ENCODE assay signal across 10 mouse cellular contexts in genomic region chr14:57729364-57729763, GRCm38 (mm10). TPM values are rescaled to one million over a fixed set of nuclear protein-coding genes. Genes with fewer than 3 reads are reported as not detected.
DNase-seq lines count a peak whose midpoint lies in the region; ATAC-seq and TF ChIP-seq lines count a peak whose summit lies in the region.
"Had no signal": no experiment of that assay in that cellular context is flagged by ENCODE, and none has a peak within 500 bp of the region (broad histone marks: within the 10 kb centered on the region; RNA-seq: fewer than 3 reads in every experiment).

No protein-coding gene starts in this region.

- H3K27me3 ChIP-seq in hindbrain, postnatal 0 days (ENCODE audit: insufficient read depth, low read length): no peaks in the 10 kb centered on the region
- H3K27me3 ChIP-seq in hindbrain, embryonic 11.5 days (ENCODE audit: control insufficient read depth, insufficient read depth, low read length): no peaks in the 10 kb centered on the region
- H3K27me3 ChIP-seq: midbrain, embryonic 12.5 days had no signal

- H3K9me3 ChIP-seq in hindbrain, postnatal 0 days (ENCODE audit: low read length): no peaks in the 10 kb centered on the region
- no peaks in the 10 kb centered on the region for H3K9me3 ChIP-seq in hindbrain, embryonic 11.5 days (ENCODE audit: control insufficient read depth, low read length)
- H3K9me3 ChIP-seq: forebrain, embryonic 10.5 days; midbrain, embryonic 12.5 days had no signal

- DNase-seq in hindbrain, postnatal 0 days (ENCODE audit: low spot score): no peak
- no peak for DNase-seq in hindbrain, embryonic 11.5 days (ENCODE audit: low spot score)
- DNase-seq in right cerebral cortex, postnatal 10 days (ENCODE audit: low spot score in 2 of 2): no peak
- DNase-seq in left cerebral cortex, adult 8-10 months (ENCODE audit: low spot score in 2 of 2): no peak
- no peak for DNase-seq in cerebellum, adult 11-12 months

- no peak overlapping the region for H3K4me3 ChIP-seq in hindbrain, postnatal 0 days (ENCODE audit: low read length)
- H3K4me3 ChIP-seq in hindbrain, embryonic 11.5 days (ENCODE audit: low read depth, low read length): no peak overlapping the region
- no peak overlapping the region for H3K4me3 ChIP-seq in macrophage (ENCODE audit: inconsistent target)
- H3K4me3 ChIP-seq: forebrain, embryonic 10.5 days; midbrain, embryonic 12.5 days had no signal

- no peak for TF ChIP-seq CTCF in hindbrain, postnatal 0 days (IDR thresholded peaks at IDR 0.05; ENCODE audit: low read depth)

- no peaks in the 10 kb centered on the region for H3K36me3 ChIP-seq in hindbrain, postnatal 0 days (ENCODE audit: insufficient read depth, low read length)
- H3K36me3 ChIP-seq in hindbrain, embryonic 11.5 days (ENCODE audit: control insufficient read depth, insufficient read depth, low read length): no peaks in the 10 kb centered on the region
- H3K36me3 ChIP-seq in macrophage (ENCODE audit: inconsistent target): no peaks in the 10 kb centered on the region

- no peak for ATAC-seq in hindbrain, postnatal 0 days
- ATAC-seq in hindbrain, embryonic 11.5 days (ENCODE audit: low FRiP score): no peak
- peak; percentile 53 for ATAC-seq in CD4-positive, CD25-positive, alpha-beta regulatory T cell, adult 4 months
- ATAC-seq in common myeloid progenitor, adult 5-6 weeks (replicated peaks; ENCODE audit: low read depth, poor library complexity, severe bottlenecking): peak; percentile 26

- peak overlapping the region; percentile 62 for H3K27ac ChIP-seq in hindbrain, postnatal 0 days
- H3K27ac ChIP-seq in hindbrain, embryonic 11.5 days (ENCODE audit: low read depth, low read length): no peak overlapping the region
- peak overlapping the region; percentile 85 for H3K27ac ChIP-seq in macrophage
- H3K27ac ChIP-seq: midbrain, embryonic 12.5 days had no signal

- H3K9ac ChIP-seq in hindbrain, postnatal 0 days (replicated peaks; ENCODE audit: low read length): no peak overlapping the region
- no peak overlapping the region for H3K9ac ChIP-seq in hindbrain, embryonic 11.5 days (ENCODE audit: low read depth, low read length)
- H3K9ac ChIP-seq: midbrain, embryonic 12.5 days had no signal

- H3K4me2 ChIP-seq in hindbrain, postnatal 0 days (ENCODE audit: low read depth, low read length): no peak overlapping the region
- H3K4me2 ChIP-seq in hindbrain, embryonic 11.5 days (replicated peaks; ENCODE audit: low read depth, low read length): no peak overlapping the region
- H3K4me2 ChIP-seq: midbrain, embryonic 12.5 days had no signal

- WGBS in hindbrain, postnatal 0 days: 77% methylated on average over 8 of the region's 8 CpGs
- 83% methylated on average over 8 of the region's 8 CpGs for WGBS in hindbrain, embryonic 11.5 days
- 15% methylated on average over 8 of the region's 8 CpGs for WGBS in macrophage (ENCODE audit: missing documents)

- H3K4me1 ChIP-seq in hindbrain, postnatal 0 days (ENCODE audit: insufficient read depth, low read length): peaks cover 13% of the 10 kb centered on the region; the same call in 1 of the 2 replicates
- 0 out of 2 replicates have a peak, but pooled peaks cover 3% of the 10 kb centered on the region for H3K4me1 ChIP-seq in hindbrain, embryonic 11.5 days (replicated peaks; ENCODE audit: control insufficient read depth, insufficient read depth, low read length)

- peaks cover 62% of the 10 kb centered on the region for H3K79me2 ChIP-seq in macrophage (ENCODE audit: inconsistent target)

RNA-seq across cellular contexts. Expression of gene Gm49361, which starts 16.5 kb away (rescaled TPM):
- 0.16 and 6.4 TPM in 2 replicates for total RNA-seq in hindbrain, postnatal 0 days (2014; rRNA removed)
- not detected in 2 replicates for polyA plus RNA-seq in hindbrain, postnatal 0 days (2015; fragmentation: Nextera tagmentation; extraction: Ambion mirVana)
- polyA plus RNA-seq in hindbrain, embryonic 11.5 days (2014; fragmentation: Nextera tagmentation; extraction: Ambion mirVana): not detected in 2 replicates
- polyA plus RNA-seq in CD4-positive, CD25-positive, alpha-beta regulatory T cell, adult 4 months (2017; shearing (Covaris generic)): not detected
- total RNA-seq in common myeloid progenitor, adult 5-6 weeks (2017): not detected in 2 replicates
- not detected for total RNA-seq in macrophage (2018; cell fraction: chromatin; rRNA removed)
- not detected for total RNA-seq in macrophage (2018; cell fraction: cytosol; rRNA removed)
- total RNA-seq in macrophage (2018; cell fraction: nucleus; rRNA removed): not detected
- polyA plus RNA-seq in macrophage (2018): not detected in 3 replicates
- 1 to 10 TPM in 1 of 4 experiments, not detected in 3; 1.0 TPM for total RNA-seq in left cerebral cortex, adult 8-10 months (2022)
- polyA plus RNA-seq: forebrain, embryonic 10.5 days; midbrain, embryonic 12.5 days had no signal

RNA-seq across cellular contexts. Expression of gene Lats2, which starts 28.8 kb away (rescaled TPM):
- 6.4 and 14.1 TPM in 2 replicates for total RNA-seq in hindbrain, postnatal 0 days (2014; rRNA removed)
- 5.8 and 6.2 TPM in 2 replicates for polyA plus RNA-seq in hindbrain, postnatal 0 days (2015; fragmentation: Nextera tagmentation; extraction: Ambion mirVana)
- 12.2 and 13.2 TPM in 2 replicates for polyA plus RNA-seq in hindbrain, embryonic 11.5 days (2014; fragmentation: Nextera tagmentation; extraction: Ambion mirVana)
- polyA plus RNA-seq in CD4-positive, CD25-positive, alpha-beta regulatory T cell, adult 4 months (2017; shearing (Covaris generic)): 10 to 100 TPM; 25.6 to 25.8 TPM
- 7.8 and 9.0 TPM in 2 replicates for total RNA-seq in common myeloid progenitor, adult 5-6 weeks (2017)
- 10 to 100 TPM in 23 of 26 experiments, 1 to 10 TPM in 3; 7.6 to 30.4 (median 17.4) TPM for total RNA-seq in macrophage (2018; cell fraction: chromatin; rRNA removed)
- total RNA-seq in macrophage (2018; cell fraction: cytosol; rRNA removed): 10 to 100 TPM; 12.0 to 26.7 (median 17.9) TPM
- total RNA-seq in macrophage (2018; cell fraction: nucleus; rRNA removed): 10 to 100 TPM; 13.3 to 32.2 (median 20.6) TPM
- polyA plus RNA-seq in macrophage (2018): 11.3 to 15.3 TPM (median 12.1 TPM) in 3 replicates
- 10 to 100 TPM; 19.4 to 28.3 (median 24.8) TPM for total RNA-seq in left cerebral cortex, adult 8-10 months (2022)

Comparison
In these comparisons a context has a peak if more than half of its experiments do, and no peak if none do; other contexts are left out.
1. ATAC-seq: peak in CD4-positive, CD25-positive, alpha-beta regulatory T cell, adult 4 months (single experiment) and common myeloid progenitor, adult 5-6 weeks (single experiment); none in hindbrain, postnatal 0 days (single experiment) and hindbrain, embryonic 11.5 days (single experiment).